Mouse (Mus musculus): ENCODE data around the gene Slc9a1.

DNA sequence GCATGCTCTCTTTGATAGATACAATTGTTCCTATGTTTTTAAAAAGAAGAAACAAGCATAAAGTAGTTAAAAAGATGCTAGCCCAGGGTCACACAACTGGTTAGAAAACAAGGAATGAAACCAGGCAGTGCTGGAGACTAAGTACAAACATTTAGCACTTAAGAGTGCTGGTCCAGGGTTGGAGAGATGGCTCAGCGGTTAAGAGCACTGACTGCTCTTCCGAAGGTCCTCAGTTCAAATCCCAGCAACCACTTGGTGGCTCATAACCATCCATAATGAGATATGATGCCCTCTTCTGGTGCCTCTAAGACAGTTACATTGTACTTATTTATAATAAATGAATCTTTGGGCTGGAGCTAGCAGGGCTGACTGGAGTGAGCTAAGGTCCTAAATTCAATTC lies 29.3 kb upstream of the Slc9a1 start:
- TF ChIP-seq POLR2A (IDR thresholded peaks at IDR 0.05; ENCODE audit: low read depth, low read length) = no peak
- TF ChIP-seq CTCF (IDR thresholded peaks at IDR 0.05; ENCODE audit: extremely low read depth, insufficient read depth, insufficient read length, insufficient replicate concordance) = no peak

Measured in spleen, adult 2 months (tissue).